Mouse (Mus musculus) liver, embryonic 11.5 days (tissue): ENCODE measurements at regions not wholly inside any gene's neighbourhood (a gene's known extent, or its start where the extent isn't known, plus 50 kb on each side); places are given as distances from the start of the nearest gene placed in this dataset.

Experiments
- ATAC-seq: fragments of 200-750 bp; cut with Nextera tagmentation; replicated peaks from 2 replicates; pipeline ENCODE4 v1.8.0; 2017; ENCODE audit warnings: moderate number of reproducible peaks, mild to moderate bottlenecking, moderate TSS enrichment, moderate library complexity; ENCODE audit not compliant: low FRiP score
- DNase-seq: peaks from one replicate; pipeline ENCODE4 v3.0.0-alpha.2; 2017; ENCODE audit warnings: low spot score
- H3K27ac ChIP-seq: fragments of 300-500 bp; sonication (generic); 2 replicates; pipeline ENCODE4 v1.5.1; 2014; ENCODE audit warnings: mild to moderate bottlenecking, low read depth, low read length, control low read depth
- H3K27me3 ChIP-seq: fragments of 300-500 bp; sonication (generic); replicated peaks from 2 replicates; pipeline ENCODE4 v1.6.1; 2014; ENCODE audit warnings: low read length, mixed read lengths; ENCODE audit not compliant: control insufficient read depth, insufficient read depth
- H3K36me3 ChIP-seq: fragments of 300-500 bp; sonication (generic); 2 replicates; pipeline ENCODE4 v1.6.1; 2014; ENCODE audit warnings: mild to moderate bottlenecking, low read length, moderate library complexity, mixed read lengths; ENCODE audit not compliant: control insufficient read depth, insufficient read depth
- H3K4me1 ChIP-seq: fragments of 300-500 bp; sonication (generic); replicated peaks from 2 replicates; pipeline ENCODE4 v1.6.1; 2014; ENCODE audit warnings: low read length, mixed read lengths; ENCODE audit not compliant: control insufficient read depth, insufficient read depth
- H3K4me2 ChIP-seq: fragments of 300-500 bp; sonication (generic); 2 replicates; pipeline ENCODE4 v1.6.1; 2014; ENCODE audit warnings: mild to moderate bottlenecking, control low read depth, moderate library complexity
- H3K4me3 ChIP-seq: fragments of 300-500 bp; sonication (generic); 2 replicates; pipeline ENCODE4 v1.5.1; 2014; ENCODE audit warnings: low read depth, low read length, control low read depth
- H3K9ac ChIP-seq: fragments of 300-500 bp; sonication (generic); 2 replicates; pipeline ENCODE4 v1.6.1; 2014; ENCODE audit warnings: low read depth, low read length, control low read depth
- H3K9me3 ChIP-seq: fragments of 300-500 bp; sonication (generic); 2 replicates; pipeline ENCODE4 v1.6.1; 2016; ENCODE audit warnings: low read length, inconsistent platforms, mixed read lengths; ENCODE audit not compliant: control insufficient read depth
- WGBS: fragments of 180-500 bp; shearing (Covaris S2); extraction: QIAGEN DNeasy Blood & Tissue Kit; methylation state at CpG from one replicate; pipeline ENCODE4 v1.1.7; 2014; 5-methylcytosine and 5-hydroxymethylcytosine counted together

DNA sequence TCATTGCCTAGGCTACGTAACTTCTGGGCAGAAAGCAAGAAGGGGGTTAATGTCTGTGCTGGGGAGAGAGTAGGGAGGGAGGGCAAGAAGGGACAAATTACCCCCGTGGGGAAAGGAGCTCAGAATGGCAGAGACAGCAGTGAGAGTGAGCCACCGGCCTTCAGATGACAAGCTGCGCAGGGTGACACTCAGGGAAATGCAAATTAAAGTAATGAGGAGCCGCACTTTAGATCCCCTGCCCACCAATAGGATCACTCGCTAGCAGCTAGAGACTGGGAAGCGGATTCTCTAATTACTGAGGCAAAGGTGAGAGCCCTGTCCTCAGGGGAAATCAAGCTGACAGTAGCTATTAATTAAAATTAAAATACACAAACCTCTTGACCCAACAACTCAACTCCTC lies 202.5 kb downstream of the Arhgef10l start:
- H3K4me2 ChIP-seq = no peak overlapping the region
- DNase-seq (no peak), ATAC-seq (no peak)
- H3K27ac ChIP-seq = no peak overlapping the region
- H3K9me3 ChIP-seq = peaks cover 6% of the 10 kb centered on the region; the same call in 1 of the 2 replicates
- no peak overlapping the region for H3K4me3 ChIP-seq
- WGBS = 54% methylated on average over 7 of the region's 7 CpGs
- H3K27me3 ChIP-seq = no peaks in the 10 kb centered on the region
- no peak overlapping the region for H3K9ac ChIP-seq
- H3K4me1 ChIP-seq = no peaks in the 10 kb centered on the region
- no peaks in the 10 kb centered on the region for H3K36me3 ChIP-seq

DNA sequence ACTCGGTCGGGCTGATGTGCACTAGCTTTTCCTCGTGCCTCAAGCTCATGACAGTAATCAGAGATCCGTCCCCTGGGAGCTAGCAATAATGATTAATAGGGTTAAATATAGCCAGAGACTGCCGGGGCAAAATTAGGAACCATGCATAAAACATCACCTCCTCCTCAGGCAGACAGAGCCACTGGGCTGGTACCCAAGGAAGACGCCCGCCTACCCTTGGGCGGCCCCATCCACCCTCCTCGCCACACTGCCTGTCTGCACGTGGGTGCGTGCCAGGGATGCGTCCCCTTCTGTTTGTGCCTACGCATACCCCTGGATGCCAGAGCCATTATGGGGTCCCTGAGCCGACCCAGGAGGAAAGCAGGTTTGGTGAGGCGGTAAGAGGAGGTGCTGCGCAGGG lies 204.5 kb downstream of the Arhgef10l start:
- peaks cover 6% of the 10 kb centered on the region; the same call in 1 of the 2 replicates for H3K9me3 ChIP-seq
- WGBS = 88% methylated on average over 16 of the region's 16 CpGs
- ATAC-seq = no peak

DNA sequence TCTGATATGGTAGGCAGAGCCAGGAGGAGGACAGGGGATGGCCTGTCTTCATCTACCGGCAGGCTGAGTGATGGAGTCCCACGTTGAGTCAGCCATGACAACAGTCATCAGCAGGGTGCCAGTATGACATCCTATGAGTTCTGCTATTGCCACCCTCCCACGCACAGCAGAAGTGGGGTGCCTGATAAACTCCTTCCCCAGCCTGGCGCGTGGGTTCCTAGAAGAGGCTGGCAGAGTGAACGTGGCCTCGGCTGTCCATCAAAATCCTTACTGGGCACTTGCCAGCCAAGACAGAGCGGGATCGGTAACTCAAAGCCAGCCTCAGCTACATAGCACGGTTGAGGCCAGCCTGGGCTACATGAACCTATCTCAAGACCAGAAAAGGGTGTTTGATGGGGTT lies 202.5 kb upstream of the Igsf21 start:
- Histone ChIP-seq H3K4me2 (no peak overlapping the region), H3K4me1 (no peaks in the 10 kb centered on the region), H3K27me3 (no peaks in the 10 kb centered on the region), H3K9me3 (no peaks in the 10 kb centered on the region), H3K4me3 (no peak overlapping the region), H3K27ac (no peak overlapping the region), H3K36me3 (no peaks in the 10 kb centered on the region), H3K9ac (no peak overlapping the region)
- no peak for ATAC-seq
- 78% methylated on average over 10 of the region's 10 CpGs for WGBS
- no peak for DNase-seq

More for the DNA sequence above, 204.5 kb downstream of the Arhgef10l start:
- Histone ChIP-seq H3K27ac (no peak overlapping the region), H3K27me3 (no peaks in the 10 kb centered on the region), H3K9ac (no peak overlapping the region), H3K4me2 (no peak overlapping the region), H3K4me1 (no peaks in the 10 kb centered on the region), H3K4me3 (no peak overlapping the region), H3K36me3 (no peaks in the 10 kb centered on the region)
- no peak for DNase-seq

DNA sequence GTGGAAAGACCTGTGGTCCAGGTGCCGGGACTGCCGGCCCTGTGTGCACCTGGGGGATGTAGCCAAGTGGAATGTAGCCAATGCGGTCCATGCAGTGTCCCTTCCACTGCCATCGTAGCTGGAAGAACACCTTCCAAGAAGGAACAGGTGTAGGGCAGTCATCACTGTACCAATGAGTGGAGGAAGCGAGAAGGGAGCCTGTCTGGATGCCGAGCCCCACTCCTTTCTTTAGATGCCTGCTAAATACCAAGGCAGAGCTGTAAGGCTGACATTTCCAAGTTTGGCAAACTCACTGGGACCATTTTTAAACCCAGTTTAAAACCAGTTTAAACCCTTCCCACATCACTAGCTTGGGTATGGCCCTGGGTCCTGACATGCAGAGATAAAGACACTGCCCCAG lies 199.9 kb upstream of the Igsf21 start:
- ATAC-seq = no peak
- H3K9me3 ChIP-seq = no peaks in the 10 kb centered on the region
- WGBS = 85% methylated on average over 6 of the region's 6 CpGs
- H3K9ac ChIP-seq = no peak overlapping the region
- no peaks in the 10 kb centered on the region for H3K4me1 ChIP-seq
- H3K4me3 ChIP-seq = no peak overlapping the region
- no peak overlapping the region for H3K27ac ChIP-seq
- no peaks in the 10 kb centered on the region for H3K27me3 ChIP-seq
- no peak overlapping the region for H3K4me2 ChIP-seq
- no peaks in the 10 kb centered on the region for H3K36me3 ChIP-seq
- DNase-seq = no peak

DNA sequence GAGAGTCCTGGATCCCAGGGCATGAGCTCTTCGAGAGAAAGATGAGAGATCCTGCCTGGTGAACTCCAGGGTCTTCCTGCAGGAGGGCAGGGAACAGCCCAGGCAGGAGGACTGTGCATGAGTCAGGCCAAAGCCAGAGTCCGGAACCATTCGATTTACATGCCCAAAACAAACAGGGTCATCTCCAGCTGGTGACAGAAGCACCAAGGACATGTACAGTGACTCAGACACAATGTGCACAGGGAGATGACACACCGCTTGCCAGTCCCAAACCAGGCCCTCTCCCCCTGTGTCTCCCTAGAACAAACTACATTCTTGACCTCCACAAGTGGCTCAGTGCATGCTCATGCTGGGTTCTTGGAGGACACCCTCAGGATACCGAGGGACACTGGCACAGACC lies 199.3 kb upstream of the Igsf21 start:
- H3K9me3 ChIP-seq = no peaks in the 10 kb centered on the region
- H3K4me3 ChIP-seq = no peak overlapping the region
- H3K36me3 ChIP-seq = no peaks in the 10 kb centered on the region
- H3K4me2 ChIP-seq = no peak overlapping the region
- no peak overlapping the region for H3K27ac ChIP-seq
- H3K4me1 ChIP-seq = no peaks in the 10 kb centered on the region
- no peaks in the 10 kb centered on the region for H3K27me3 ChIP-seq
- ATAC-seq (no peak), DNase-seq (no peak)
- whole genome bisulfite sequencing = 70% methylated on average over 5 of the region's 5 CpGs
- no peak overlapping the region for H3K9ac ChIP-seq

DNA sequence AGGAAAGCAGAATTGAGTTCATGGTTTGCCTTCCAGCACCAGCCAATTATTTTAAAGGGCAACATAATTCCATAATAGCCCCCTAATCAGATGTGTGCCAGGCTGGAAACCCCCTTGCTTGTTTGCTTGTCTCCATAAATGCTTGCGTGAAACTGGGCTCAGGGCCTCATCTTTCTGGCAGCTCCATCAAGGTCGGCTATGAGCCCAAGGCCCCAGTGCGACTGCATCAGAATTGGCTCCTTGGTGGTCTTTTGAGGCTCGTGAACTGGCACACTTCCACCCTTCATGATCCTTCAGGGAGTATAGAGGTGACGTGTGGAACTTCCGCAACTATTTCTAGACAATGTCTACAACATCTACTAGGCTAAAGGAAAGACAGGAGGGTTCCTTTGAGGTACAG lies 196.6 kb upstream of the Igsf21 start:
- Histone ChIP-seq H3K4me3 (no peak overlapping the region), H3K9ac (no peak overlapping the region), H3K9me3 (no peaks in the 10 kb centered on the region), H3K4me1 (no peaks in the 10 kb centered on the region), H3K27me3 (no peaks in the 10 kb centered on the region), H3K4me2 (no peak overlapping the region), H3K27ac (no peak overlapping the region), H3K36me3 (no peaks in the 10 kb centered on the region)
- ATAC-seq = no peak
- 72% methylated on average over 6 of the region's 6 CpGs for WGBS
- no peak for DNase-seq

DNA sequence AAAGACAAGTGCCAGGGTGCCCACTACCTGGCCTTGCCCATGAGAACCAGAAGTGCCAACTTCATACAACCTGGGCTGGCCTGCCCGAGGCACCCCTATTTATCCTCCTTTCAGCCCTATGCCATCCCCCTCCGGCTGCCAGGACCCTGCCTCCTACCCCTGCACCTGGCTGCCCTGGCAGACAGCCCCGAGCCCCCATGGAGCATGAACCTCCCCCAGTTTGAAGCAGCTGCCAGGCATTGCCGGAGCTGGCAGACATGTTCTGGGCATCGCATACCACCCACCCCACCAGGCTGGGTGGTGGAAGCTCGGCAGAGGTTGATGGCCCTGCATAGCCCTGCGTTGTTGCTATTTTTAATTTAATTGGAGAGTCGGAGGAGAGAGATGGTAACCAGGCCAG lies 195.2 kb upstream of the Igsf21 start:
- Histone ChIP-seq H3K27me3 (no peaks in the 10 kb centered on the region), H3K9ac (no peak overlapping the region), H3K4me2 (no peak overlapping the region), H3K27ac (no peak overlapping the region), H3K4me3 (no peak overlapping the region), H3K4me1 (no peaks in the 10 kb centered on the region), H3K9me3 (no peaks in the 10 kb centered on the region), H3K36me3 (no peaks in the 10 kb centered on the region)
- WGBS = 82% methylated on average over 8 of the region's 8 CpGs
- ATAC-seq (no peak), DNase-seq (no peak)

DNA sequence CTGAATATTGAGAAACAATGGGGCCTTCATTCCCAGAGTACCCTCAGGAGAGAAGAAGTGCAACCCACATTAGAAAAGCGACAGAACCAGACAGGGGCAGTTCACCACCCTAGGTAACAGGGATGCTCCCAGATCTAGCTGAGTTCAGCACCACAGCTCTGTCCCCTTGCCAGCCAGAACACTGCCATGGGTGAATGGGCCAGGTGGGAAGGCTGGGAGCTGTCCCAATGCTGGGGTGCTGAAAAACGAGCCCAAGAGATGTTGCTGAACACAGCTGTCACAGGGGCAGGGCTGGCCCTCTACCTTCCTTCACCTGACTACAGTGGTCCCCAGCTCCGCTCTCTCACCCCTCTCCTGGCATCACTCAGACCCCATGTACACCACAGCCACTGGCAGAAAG lies 193.3 kb upstream of the Igsf21 start:
- Histone ChIP-seq H3K27ac (no peak overlapping the region), H3K36me3 (no peaks in the 10 kb centered on the region), H3K27me3 (no peaks in the 10 kb centered on the region), H3K4me2 (no peak overlapping the region), H3K9ac (no peak overlapping the region), H3K4me3 (no peak overlapping the region), H3K9me3 (no peaks in the 10 kb centered on the region), H3K4me1 (no peaks in the 10 kb centered on the region)
- DNase-seq (peak; percentile 61), ATAC-seq (no peak)
- 26% methylated on average over 3 of the region's 3 CpGs for WGBS

DNA sequence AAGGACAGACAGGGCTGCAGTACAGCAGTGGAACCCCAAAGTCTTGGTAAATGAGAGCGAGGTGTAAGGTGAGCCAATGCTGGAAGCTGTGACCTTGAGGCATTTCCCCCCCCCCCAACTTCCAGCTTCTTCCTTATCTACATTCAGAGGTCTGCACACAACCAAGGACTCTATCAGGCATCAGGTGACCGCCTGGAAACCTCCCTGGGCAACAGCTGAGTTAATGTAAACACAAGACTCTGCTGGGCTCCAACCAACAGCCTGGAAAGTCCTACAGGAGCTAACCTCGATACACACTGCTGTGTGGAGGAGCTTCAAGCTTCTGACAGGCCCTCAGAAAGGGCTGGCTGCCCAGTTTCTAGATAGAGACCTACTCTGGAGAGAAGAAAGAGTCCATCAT lies 189.4 kb upstream of the Igsf21 start:
- Histone ChIP-seq H3K9ac (no peak overlapping the region), H3K4me2 (no peak overlapping the region), H3K9me3 (no peaks in the 10 kb centered on the region), H3K4me1 (no peaks in the 10 kb centered on the region), H3K27ac (no peak overlapping the region), H3K4me3 (no peak overlapping the region), H3K27me3 (no peaks in the 10 kb centered on the region), H3K36me3 (no peaks in the 10 kb centered on the region)
- no peak for DNase-seq
- 35% methylated on average over 3 of the region's 3 CpGs for WGBS
- ATAC-seq = no peak
